Mouse (Mus musculus) MEL (cell line): ENCODE results near the gene Spata31d1d. TPM values are rescaled to one million over a fixed set of nuclear protein-coding genes. Genes with fewer than 3 reads are reported as not detected.

Experiments
- DNase-seq: peaks from one replicate; pipeline ENCODE4 v3.0.0; 2011; ENCODE audit warnings: low read depth, low spot score
- H3K27ac ChIP-seq: 2 replicates; pipeline ENCODE4 v1.5.1; 2012; ENCODE audit warnings: low read depth, mild to moderate bottlenecking, control low read depth, low read length, moderate library complexity; ENCODE audit not compliant: control insufficient read depth
- H3K27me3 ChIP-seq, 2 experiments: fragments of 150-350 bp in 1 of 2; sonication (generic) in 1 of 2; 2 replicates each; pipeline ENCODE4 v1.6.1; 2012; ENCODE audit warnings: low read length in 2 of 2, mild to moderate bottlenecking in 2 of 2, improper control_type of control experiment in 1 of 2, moderate library complexity in 1 of 2; ENCODE audit not compliant: insufficient read depth in 2 of 2, control insufficient read depth in 1 of 2
- H3K36me3 ChIP-seq, 2 experiments: 2 replicates each; pipeline ENCODE4 v1.6.1; 2012 to 2014; ENCODE audit warnings: low read length in 2 of 2, improper control_type of control experiment in 1 of 2, inconsistent platforms in 1 of 2, mild to moderate bottlenecking in 1 of 2; ENCODE audit not compliant: insufficient read depth in 2 of 2, control insufficient read depth in 1 of 2
- H3K4me1 ChIP-seq, 2 experiments: fragments of 150-350 bp in 1 of 2; sonication (generic) in 1 of 2; 2 replicates each; pipeline ENCODE4 v1.6.1; 2012; ENCODE audit warnings: low read length in 2 of 2, improper control_type of control experiment in 1 of 2, mild to moderate bottlenecking in 1 of 2; ENCODE audit not compliant: insufficient read depth in 2 of 2, control insufficient read depth in 1 of 2
- H3K4me3 ChIP-seq, 2 experiments: fragments of 150-350 bp in 1 of 2; sonication (generic) in 1 of 2; 2 replicates each; pipeline ENCODE4 v1.5.1; 2012; ENCODE audit warnings: low read depth in 2 of 2, low read length in 2 of 2, mild to moderate bottlenecking in 2 of 2, moderate library complexity in 2 of 2, control low read depth in 1 of 2, improper control_type of control experiment in 1 of 2; ENCODE audit not compliant: control insufficient read depth in 1 of 2, insufficient read depth in 1 of 2
- H3K79me2 ChIP-seq: 2 replicates; pipeline ENCODE4 v1.6.1; 2012; ENCODE audit warnings: mild to moderate bottlenecking, low read length, moderate library complexity; ENCODE audit not compliant: control insufficient read depth, poor library complexity, insufficient read depth
- H3K9ac ChIP-seq: 2 replicates; pipeline ENCODE4 v1.6.1; 2012; ENCODE audit warnings: low read depth, mild to moderate bottlenecking, control low read depth, low read length, moderate library complexity; ENCODE audit not compliant: control insufficient read depth, poor library complexity, severe bottlenecking
- H3K9me3 ChIP-seq: fragments of 150-350 bp; sonication (generic); replicated peaks from 2 replicates; pipeline ENCODE4 v1.6.1; 2012; ENCODE audit warnings: mild to moderate bottlenecking, low read length, improper control_type of control experiment, moderate library complexity; ENCODE audit not compliant: insufficient read depth
- BHLHE40 ChIP-seq: IDR thresholded peaks from 2 replicates; pipeline ENCODE4 v1.6.1; 2012; ENCODE audit warnings: low read depth, mild to moderate bottlenecking, inconsistent platforms, low read length, improper control_type of control experiment, borderline replicate concordance
- CHD1 ChIP-seq: IDR thresholded peaks from 2 replicates; pipeline ENCODE4 v1.6.1; 2012; ENCODE audit warnings: low read depth, mild to moderate bottlenecking, inconsistent platforms, low read length, improper control_type of control experiment
- CTCF ChIP-seq, 3 experiments: IDR thresholded peaks in 2 of 3; conservative IDR thresholded peaks in 1 of 3; 2 replicates each; pipeline ENCODE4 v1.5.1; 2011 to 2012; ENCODE audit warnings: low read length in 3 of 3, low read depth in 2 of 3, mild to moderate bottlenecking in 2 of 3, improper control_type of control experiment in 1 of 3, inconsistent platforms in 1 of 3, mixed read lengths in 1 of 3, moderate library complexity in 1 of 3; ENCODE audit not compliant: control insufficient read depth in 1 of 3, insufficient read depth in 1 of 3, poor library complexity in 1 of 3, severe bottlenecking in 1 of 3
- E2F4 ChIP-seq: IDR thresholded peaks from 2 replicates; pipeline ENCODE4 v1.6.1; 2011; ENCODE audit warnings: low read depth, low read length, improper control_type of control experiment, borderline replicate concordance
- GATA1 ChIP-seq: IDR thresholded peaks from 2 replicates; pipeline ENCODE4 v1.6.1; 2011; ENCODE audit warnings: low read depth, low read length, improper control_type of control experiment
- JUND ChIP-seq: IDR thresholded peaks from 2 replicates; pipeline ENCODE4 v1.6.1; 2011; ENCODE audit warnings: low read depth, mild to moderate bottlenecking, improper control_type of control experiment, low read length
- KAT2A ChIP-seq: conservative IDR thresholded peaks from 2 replicates; pipeline ENCODE4 v1.6.1; 2012; ENCODE audit warnings: low read depth, low read length, improper control_type of control experiment, inconsistent platforms
- MAZ ChIP-seq: IDR thresholded peaks from 2 replicates; pipeline ENCODE4 v1.6.1; 2012; ENCODE audit warnings: low read depth, mild to moderate bottlenecking, inconsistent platforms, low read length, improper control_type of control experiment
- MYB ChIP-seq: IDR thresholded peaks from 2 replicates; pipeline ENCODE4 v1.6.1; 2011; ENCODE audit warnings: mild to moderate bottlenecking, low read depth, low read length, improper control_type of control experiment
- NELFE ChIP-seq: IDR thresholded peaks from 2 replicates; pipeline ENCODE4 v1.6.1; 2011; ENCODE audit warnings: low read depth, low read length, improper control_type of control experiment
- NRF1 ChIP-seq: IDR thresholded peaks from 2 replicates; pipeline ENCODE4 v1.6.1; 2014; ENCODE audit warnings: low read depth, mild to moderate bottlenecking, inconsistent platforms, low read length, improper control_type of control experiment, moderate library complexity; ENCODE audit not compliant: poor library complexity, insufficient read depth, severe bottlenecking
- POLR2A ChIP-seq, 2 experiments: IDR thresholded peaks; 2 replicates each; pipeline ENCODE4 v1.6.1; 2011 to 2012; ENCODE audit warnings: low read length in 2 of 2, mild to moderate bottlenecking in 2 of 2, control low read depth in 1 of 2, improper control_type of control experiment in 1 of 2, low read depth in 1 of 2, moderate library complexity in 1 of 2; ENCODE audit not compliant: control insufficient read depth in 1 of 2, insufficient read depth in 1 of 2, poor library complexity in 1 of 2
- RAD21 ChIP-seq: IDR thresholded peaks from 2 replicates; pipeline ENCODE4 v1.6.1; 2011; ENCODE audit warnings: mild to moderate bottlenecking, low read depth, low read length, improper control_type of control experiment
- TBP ChIP-seq: IDR thresholded peaks from 2 replicates; pipeline ENCODE4 v1.8.0; 2011; ENCODE audit warnings: low read depth, low read length, improper control_type of control experiment
- USF2 ChIP-seq, 2 experiments: IDR thresholded peaks; 2 replicates each; pipeline ENCODE4 v1.6.1; 2011 to 2012; ENCODE audit warnings: improper control_type of control experiment in 2 of 2, low read length in 2 of 2, borderline replicate concordance in 1 of 2, inconsistent platforms in 1 of 2, low read depth in 1 of 2, mild to moderate bottlenecking in 1 of 2; ENCODE audit not compliant: insufficient read depth in 1 of 2
- ZMIZ1 ChIP-seq: IDR thresholded peaks from 2 replicates; pipeline ENCODE4 v1.6.1; 2012; ENCODE audit warnings: low read depth, mild to moderate bottlenecking, inconsistent platforms, low read length, improper control_type of control experiment, moderate library complexity
- ZNF384 ChIP-seq: IDR thresholded peaks from 2 replicates; pipeline ENCODE4 v1.6.1; 2012; ENCODE audit warnings: low read depth, mild to moderate bottlenecking, inconsistent platforms, low read length, improper control_type of control experiment
- polyA plus RNA-seq, 2 experiments: library from polyadenylated mRNA; stranded (reverse) in 1 of 2; unstranded in 1 of 2; fragments of >175 nt in 1 of 2; fragments of >200 nt in 1 of 2; gene quantifications; 2 replicates each; pipeline versions ENCODE4 v1.2.1 to v1.2.4; 2012; ENCODE audit warnings: low replicate concordance in 2 of 2, low read depth in 1 of 2; ENCODE audit not compliant: insufficient read length in 2 of 2, insufficient read depth in 1 of 2, missing spikeins in 1 of 2
- total RNA-seq: library from RNA; depleted of rRNA; stranded (reverse); fragments of 300-350 nt; gene quantifications from 2 replicates; pipeline ENCODE4 v1.2.3, GENCODE M21; 2012

Spata31d1d gene
- total and polyA plus RNA-seq, 3 experiments = not detected

- no peak for TF ChIP-seq NRF1
- TF ChIP-seq ZNF384 = no peak
- no peak for TF ChIP-seq MYB
Measured at GRCm38 (mm10) chr13:59741697-59742096, 10.1 kb upstream of the Spata31d1d start (continued).

- DNase-seq = no peak
- TF ChIP-seq CTCF (IDR thresholded peaks at IDR 0.05 in 2 of 3, conservative IDR thresholded peaks at IDR 0.05 in 1 of 3; ENCODE audit: control insufficient read depth in 1 of 3, insufficient read depth in 1 of 3, low read depth in 2 of 3, low read length in 3 of 3, poor library complexity in 1 of 3, severe bottlenecking in 1 of 3) = no peak
- no peak for TF ChIP-seq E2F4
- no peak for TF ChIP-seq MYB
- no peak for TF ChIP-seq GATA1
- no peak for TF ChIP-seq CHD1
- TF ChIP-seq POLR2A (IDR thresholded peaks at IDR 0.05; ENCODE audit: control insufficient read depth in 1 of 2, insufficient read depth in 1 of 2, low read depth in 1 of 2, low read length in 2 of 2, poor library complexity in 1 of 2) = no peak
- no peak for TF ChIP-seq RAD21
- TF ChIP-seq ZNF384 = no peak
- TF ChIP-seq ZMIZ1 = no peak
- TF ChIP-seq NELFE = no peak
- no peak for TF ChIP-seq USF2 (IDR thresholded peaks at IDR 0.05; ENCODE audit: borderline replicate concordance in 1 of 2, insufficient read depth in 1 of 2, low read depth in 1 of 2, low read length in 2 of 2)
- no peak for TF ChIP-seq MAZ
- no peak for TF ChIP-seq BHLHE40
- no peaks in the 10 kb centered on the region for H3K4me1 ChIP-seq
Measured at GRCm38 (mm10) chr13:59741096-59741495, 9.5 kb upstream of the Spata31d1d start.

GRCm38 (mm10) chr13:59739397-59739796 is 7.8 kb upstream of the Spata31d1d start:
- Histone ChIP-seq H3K4me3 (no peak overlapping the region), H3K79me2 (no peaks in the 10 kb centered on the region), H3K27me3 (no peaks in the 10 kb centered on the region), H3K9me3 (no peaks in the 10 kb centered on the region), H3K4me1 (peaks cover 0 to 4% of the 10 kb centered on the region in 2 experiments; a peak in 1 of 4 replicates), H3K36me3 (peaks cover 0 to 6% of the 10 kb centered on the region in 2 experiments; a peak in 2 of 4 replicates), H3K27ac (no peak overlapping the region), H3K9ac (no peak overlapping the region)
- DNase-seq = no peak
- TF ChIP-seq RAD21 (no peak), TBP (no peak), KAT2A (no peak), POLR2A (IDR thresholded peaks at IDR 0.05; ENCODE audit: control insufficient read depth in 1 of 2, insufficient read depth in 1 of 2, low read depth in 1 of 2, low read length in 2 of 2, poor library complexity in 1 of 2) (no peak), JUND (no peak)

More at GRCm38 (mm10) chr13:59741096-59741495, 9.5 kb upstream of the Spata31d1d start:
- Histone ChIP-seq H3K27ac (no peak overlapping the region), H3K9ac (no peak overlapping the region), H3K27me3 (no peaks in the 10 kb centered on the region), H3K36me3 (no peaks in the 10 kb centered on the region), H3K79me2 (no peaks in the 10 kb centered on the region), H3K9me3 (no peaks in the 10 kb centered on the region), H3K4me3 (no peak overlapping the region)
